In the genomic region with DNA sequence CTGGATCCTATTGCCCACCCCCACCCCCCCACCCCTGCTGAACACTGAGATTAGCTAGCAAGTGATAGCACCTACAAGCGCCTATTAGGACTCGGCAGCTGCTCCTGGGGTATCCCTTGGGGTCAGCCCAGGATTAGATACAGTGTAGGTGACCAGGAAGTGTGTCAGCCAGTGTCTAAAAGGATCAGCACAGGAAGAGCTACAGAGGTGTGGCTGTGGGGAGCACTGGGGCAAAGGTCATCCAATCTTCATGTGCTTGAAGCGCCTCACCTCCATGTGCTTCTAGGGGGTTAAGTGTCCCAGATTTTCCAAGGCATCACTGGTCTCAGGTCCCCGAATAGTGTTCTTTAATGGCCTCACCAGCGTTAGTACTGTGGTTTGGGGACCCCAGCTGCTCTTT, we compare ENCODE assay signal across 21 mouse cellular contexts. TPM values are rescaled to one million over a fixed set of nuclear protein-coding genes. Genes with fewer than 3 reads are reported as not detected.
DNase-seq lines count a peak whose midpoint lies in the region; ATAC-seq lines count a peak whose summit lies in the region.
"Had no signal": no experiment of that assay in that cellular context is flagged by ENCODE, and none has a peak within 500 bp of the region (broad histone marks: within the 10 kb centered on the region; RNA-seq: fewer than 3 reads in every experiment).

No protein-coding gene starts in this region.

- H3K9me3 ChIP-seq in forebrain, embryonic 12.5 days: no peaks in the 10 kb centered on the region
- H3K9me3 ChIP-seq in forebrain, embryonic 16.5 days (ENCODE audit: control insufficient read depth, low read length): no peaks in the 10 kb centered on the region
- no peaks in the 10 kb centered on the region for H3K9me3 ChIP-seq in hindbrain, embryonic 13.5 days
- H3K9me3 ChIP-seq in hindbrain, embryonic 10.5 days: no peaks in the 10 kb centered on the region
- H3K9me3 ChIP-seq in neural tube, embryonic 13.5 days: no peaks in the 10 kb centered on the region
- H3K9me3 ChIP-seq: limb, embryonic 12.5 days; megakaryocyte, embryonic 14.5 days; neural tube, embryonic 12.5 days had no signal

- peaks cover 98% of the 10 kb centered on the region for H3K4me1 ChIP-seq in forebrain, embryonic 12.5 days
- H3K4me1 ChIP-seq in forebrain, embryonic 16.5 days (replicated peaks; ENCODE audit: control insufficient read depth, insufficient read depth, low read length): peaks cover 71% of the 10 kb centered on the region
- peaks cover 99% of the 10 kb centered on the region for H3K4me1 ChIP-seq in hindbrain, embryonic 13.5 days (replicated peaks)
- peaks cover 99% of the 10 kb centered on the region for H3K4me1 ChIP-seq in hindbrain, embryonic 10.5 days (replicated peaks)
- peaks cover 100% of the 10 kb centered on the region for H3K4me1 ChIP-seq in neural tube, embryonic 13.5 days (replicated peaks)

- 76% methylated on average over 5 of the region's 5 CpGs for WGBS in forebrain, embryonic 12.5 days
- WGBS in forebrain, embryonic 16.5 days: 79% methylated on average over 5 of the region's 5 CpGs
- 69% methylated on average over 5 of the region's 5 CpGs for WGBS in hindbrain, embryonic 13.5 days
- 84% methylated on average over 5 of the region's 5 CpGs for WGBS in hindbrain, embryonic 10.5 days
- 68% methylated on average over 5 of the region's 5 CpGs for WGBS in neural tube, embryonic 13.5 days

- no peak overlapping the region for H3K9ac ChIP-seq in forebrain, embryonic 12.5 days
- no peak overlapping the region for H3K9ac ChIP-seq in forebrain, embryonic 16.5 days (replicated peaks; ENCODE audit: low read depth, low read length)
- no peak overlapping the region for H3K9ac ChIP-seq in hindbrain, embryonic 13.5 days
- H3K9ac ChIP-seq in neural tube, embryonic 13.5 days: no peak overlapping the region
- H3K9ac ChIP-seq: limb, embryonic 12.5 days had no signal

- no peak overlapping the region for H3K4me3 ChIP-seq in forebrain, embryonic 12.5 days (replicated peaks)
- H3K4me3 ChIP-seq in forebrain, embryonic 16.5 days (replicated peaks; ENCODE audit: low read length): no peak overlapping the region
- H3K4me3 ChIP-seq in hindbrain, embryonic 13.5 days: no peak overlapping the region
- no peak overlapping the region for H3K4me3 ChIP-seq in hindbrain, embryonic 10.5 days
- no peak overlapping the region for H3K4me3 ChIP-seq in neural tube, embryonic 13.5 days
- H3K4me3 ChIP-seq: limb, embryonic 12.5 days; neural tube, embryonic 12.5 days had no signal

- peak overlapping the region; percentile 82; the same call in 1 of the 2 replicates for H3K27ac ChIP-seq in forebrain, embryonic 12.5 days
- H3K27ac ChIP-seq in forebrain, embryonic 16.5 days (ENCODE audit: low read length): no peak overlapping the region
- H3K27ac ChIP-seq in hindbrain, embryonic 13.5 days: peak overlapping the region; percentile 87
- no peak overlapping the region for H3K27ac ChIP-seq in hindbrain, embryonic 10.5 days
- H3K27ac ChIP-seq in neural tube, embryonic 13.5 days (replicated peaks): peak overlapping the region; percentile 85
- H3K27ac ChIP-seq: kidney, postnatal 0 days; limb, embryonic 12.5 days had no signal

- H3K4me2 ChIP-seq in forebrain, embryonic 12.5 days: no peak overlapping the region
- H3K4me2 ChIP-seq in forebrain, embryonic 16.5 days (ENCODE audit: low read length): no peak overlapping the region
- no peak overlapping the region for H3K4me2 ChIP-seq in hindbrain, embryonic 13.5 days
- no peak overlapping the region for H3K4me2 ChIP-seq in neural tube, embryonic 13.5 days
- H3K4me2 ChIP-seq: limb, embryonic 12.5 days had no signal

- no peaks in the 10 kb centered on the region for H3K27me3 ChIP-seq in forebrain, embryonic 12.5 days
- H3K27me3 ChIP-seq in forebrain, embryonic 16.5 days (replicated peaks; ENCODE audit: control insufficient read depth, insufficient read depth, low read length): no peaks in the 10 kb centered on the region
- H3K27me3 ChIP-seq in hindbrain, embryonic 13.5 days: no peaks in the 10 kb centered on the region
- H3K27me3 ChIP-seq in hindbrain, embryonic 10.5 days (ENCODE audit: insufficient read depth, poor library complexity, severe bottlenecking): no peaks in the 10 kb centered on the region
- H3K27me3 ChIP-seq in neural tube, embryonic 13.5 days: no peaks in the 10 kb centered on the region
- H3K27me3 ChIP-seq: limb, embryonic 12.5 days; megakaryocyte, embryonic 14.5 days; neural tube, embryonic 12.5 days had no signal

- DNase-seq in hindbrain, embryonic 10.5 days (ENCODE audit: low spot score): no peak
- no peak for DNase-seq in neural tube, embryonic 10.5 days (ENCODE audit: extremely low spot score, low spot score)
- DNase-seq: adrenal gland, postnatal 36 days; cerebellum, adult 18-20 months; cerebellum, postnatal 36 days; gastrocnemius, postnatal 10 days; heart, adult 18-20 months; heart, postnatal 36 days; kidney, adult 11 months; lung, adult 2 months; thymus, postnatal 14 days had no signal

- no peaks in the 10 kb centered on the region for H3K36me3 ChIP-seq in forebrain, embryonic 12.5 days (replicated peaks)
- no peaks in the 10 kb centered on the region for H3K36me3 ChIP-seq in forebrain, embryonic 16.5 days (ENCODE audit: control insufficient read depth, insufficient read depth)
- no peaks in the 10 kb centered on the region for H3K36me3 ChIP-seq in hindbrain, embryonic 13.5 days
- H3K36me3 ChIP-seq in hindbrain, embryonic 10.5 days: no peaks in the 10 kb centered on the region
- H3K36me3 ChIP-seq in neural tube, embryonic 13.5 days: no peaks in the 10 kb centered on the region
- H3K36me3 ChIP-seq: limb, embryonic 12.5 days; neural tube, embryonic 12.5 days had no signal

- ATAC-seq in forebrain, embryonic 12.5 days (ENCODE audit: low FRiP score): no peak
- no peak for ATAC-seq in forebrain, embryonic 16.5 days
- ATAC-seq in hindbrain, embryonic 13.5 days (ENCODE audit: low FRiP score): no peak
- no peak for ATAC-seq in neural tube, embryonic 13.5 days (ENCODE audit: low read depth)
- ATAC-seq in megakaryocyte-erythroid progenitor cell, adult 5-6 weeks (replicated peaks; ENCODE audit: low FRiP score, low TSS enrichment, poor library complexity, severe bottlenecking): no peak
- ATAC-seq: CD4-positive, CD25-positive, alpha-beta regulatory T cell, adult 4 months had no signal

RNA-seq across cellular contexts. Expression of a gene that starts 33.0 kb away (rescaled TPM):
- 64.1 and 68.3 TPM in 2 replicates for polyA plus RNA-seq in forebrain, embryonic 12.5 days (2016; fragmentation: Nextera tagmentation; extraction: Ambion mirVana)
- 52.6 and 56.6 TPM in 2 replicates for polyA plus RNA-seq in forebrain, embryonic 16.5 days (2015; fragmentation: Nextera tagmentation; extraction: Ambion mirVana)
- 58.5 and 65.3 TPM in 2 replicates for polyA plus RNA-seq in hindbrain, embryonic 13.5 days (2015; fragmentation: Nextera tagmentation; extraction: Ambion mirVana)
- polyA plus RNA-seq in hindbrain, embryonic 10.5 days (2016; fragmentation: Nextera tagmentation; extraction: Ambion mirVana): 44.4 and 60.1 TPM in 2 replicates
- polyA plus RNA-seq in neural tube, embryonic 13.5 days (2015; fragmentation: Nextera tagmentation; extraction: Ambion mirVana): 57.2 and 66.2 TPM in 2 replicates
- 51.3 and 56.9 TPM in 2 replicates for total RNA-seq in megakaryocyte-erythroid progenitor cell, adult 5-6 weeks (2014; fragmentation: Nextera tagmentation)
- total RNA-seq in megakaryocyte-erythroid progenitor cell, adult 5-6 weeks (2017): 6.7 and 12.6 TPM in 2 replicates

Comparison
In these comparisons a context has a peak if more than half of its experiments do, and no peak if none do; other contexts are left out.
1. H3K27ac ChIP-seq: peak in forebrain, embryonic 12.5 days (single experiment), hindbrain, embryonic 13.5 days (single experiment) and neural tube, embryonic 13.5 days (single experiment); none in forebrain, embryonic 16.5 days (single experiment) and hindbrain, embryonic 10.5 days (single experiment).